ENCODE assay signal across 21 mouse cellular contexts in the genomic region with DNA sequence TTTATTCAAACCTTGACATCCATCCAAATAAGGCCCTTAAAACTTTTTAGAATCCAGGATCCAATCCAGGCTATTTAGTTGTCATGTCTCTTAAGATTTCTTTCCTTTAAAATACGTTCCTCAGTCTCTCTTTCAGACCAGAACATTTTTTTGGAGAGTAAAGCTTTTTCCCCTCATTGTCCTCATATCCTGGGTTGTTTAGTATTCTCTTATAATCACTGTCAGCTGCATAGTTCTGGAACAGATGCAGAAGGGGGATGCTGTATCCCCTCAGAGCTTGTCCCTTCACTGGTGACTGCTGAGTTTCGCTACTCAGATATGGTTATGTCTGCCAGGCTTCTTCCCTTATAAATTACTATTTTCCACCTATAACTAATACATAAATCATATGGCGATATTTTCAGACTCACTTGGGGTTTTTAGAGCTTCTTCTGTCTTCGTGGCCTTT. TPM values are rescaled to one million over a fixed set of nuclear protein-coding genes. Genes with fewer than 3 reads are reported as not detected.
DNase-seq lines count a peak whose midpoint lies in the region; ATAC-seq and TF ChIP-seq lines count a peak whose summit lies in the region.
"Had no signal": no experiment of that assay in that cellular context is flagged by ENCODE, and none has a peak within 500 bp of the region (broad histone marks: within the 10 kb centered on the region; RNA-seq: fewer than 3 reads in every experiment).

No protein-coding gene starts in this region.

- 0 out of 2 replicates have a peak overlapping the region, but pooled peaks have one; percentile 6 for H3K9ac ChIP-seq in forebrain, postnatal 0 days
- H3K9ac ChIP-seq in forebrain, embryonic 11.5 days (ENCODE audit: low read length) = no peak overlapping the region
- H3K9ac ChIP-seq in midbrain, embryonic 11.5 days (ENCODE audit: low read length) = no peak overlapping the region
- no peak overlapping the region for H3K9ac ChIP-seq in midbrain, embryonic 15.5 days
- no peak overlapping the region for H3K9ac ChIP-seq in intestine, embryonic 16.5 days (ENCODE audit: low read depth, low read length)
- H3K9ac ChIP-seq: midbrain, embryonic 13.5 days had no signal

- H3K27me3 ChIP-seq in forebrain, postnatal 0 days (ENCODE audit: insufficient read depth, low read length) = no peaks in the 10 kb centered on the region
- H3K27me3 ChIP-seq in forebrain, embryonic 11.5 days (ENCODE audit: control insufficient read depth, insufficient read depth, low read length) = no peaks in the 10 kb centered on the region
- no peaks in the 10 kb centered on the region for H3K27me3 ChIP-seq in midbrain, embryonic 11.5 days (ENCODE audit: control insufficient read depth, insufficient read depth, low read length)
- no peaks in the 10 kb centered on the region for H3K27me3 ChIP-seq in midbrain, embryonic 15.5 days (replicated peaks)
- no peaks in the 10 kb centered on the region for H3K27me3 ChIP-seq in intestine, embryonic 16.5 days (replicated peaks; ENCODE audit: control insufficient read depth, insufficient read depth, low read length)
- H3K27me3 ChIP-seq: midbrain, embryonic 13.5 days had no signal

- no peak for ATAC-seq in forebrain, postnatal 0 days
- ATAC-seq in forebrain, embryonic 11.5 days (replicated peaks; ENCODE audit: low FRiP score) = no peak
- no peak for ATAC-seq in midbrain, embryonic 11.5 days (ENCODE audit: low FRiP score)
- no peak for ATAC-seq in midbrain, embryonic 15.5 days (replicated peaks)
- peak; percentile 63; the same call in 1 of the 2 replicates for ATAC-seq in intestine, embryonic 16.5 days
- ATAC-seq: hindbrain, embryonic 16.5 days had no signal

- H3K4me1 ChIP-seq in forebrain, postnatal 0 days (ENCODE audit: insufficient read depth) = peaks cover 10% of the 10 kb centered on the region
- peaks cover 4% of the 10 kb centered on the region; the same call in 1 of the 2 replicates for H3K4me1 ChIP-seq in forebrain, embryonic 11.5 days (replicated peaks; ENCODE audit: control insufficient read depth, insufficient read depth, low read length)
- H3K4me1 ChIP-seq in midbrain, embryonic 11.5 days (ENCODE audit: control insufficient read depth, insufficient read depth, low read length) = peaks cover 5% of the 10 kb centered on the region; the same call in 1 of the 2 replicates
- H3K4me1 ChIP-seq in midbrain, embryonic 15.5 days = peaks cover 13% of the 10 kb centered on the region
- 0 out of 2 replicates have a peak, but pooled peaks cover 5% of the 10 kb centered on the region for H3K4me1 ChIP-seq in intestine, embryonic 16.5 days (ENCODE audit: control insufficient read depth, insufficient read depth, low read length)

- no peak overlapping the region for H3K4me3 ChIP-seq in forebrain, postnatal 0 days (ENCODE audit: low read depth, low read length)
- no peak overlapping the region for H3K4me3 ChIP-seq in forebrain, embryonic 11.5 days (ENCODE audit: low read depth, low read length)
- no peak overlapping the region for H3K4me3 ChIP-seq in midbrain, embryonic 11.5 days (ENCODE audit: low read depth, low read length)
- no peak overlapping the region for H3K4me3 ChIP-seq in midbrain, embryonic 15.5 days
- H3K4me3 ChIP-seq in intestine, embryonic 16.5 days (ENCODE audit: low read length) = no peak overlapping the region
- H3K4me3 ChIP-seq: heart, embryonic 10.5 days; midbrain, embryonic 13.5 days had no signal

- H3K36me3 ChIP-seq in forebrain, postnatal 0 days (ENCODE audit: insufficient read depth) = peaks cover 53% of the 10 kb centered on the region
- no peaks in the 10 kb centered on the region; the same call in 1 of the 2 replicates for H3K36me3 ChIP-seq in forebrain, embryonic 11.5 days (ENCODE audit: control insufficient read depth, insufficient read depth, low read length)
- H3K36me3 ChIP-seq in midbrain, embryonic 11.5 days (ENCODE audit: control insufficient read depth, insufficient read depth, low read length) = peaks cover 14% of the 10 kb centered on the region
- H3K36me3 ChIP-seq in midbrain, embryonic 15.5 days (replicated peaks) = peaks cover 15% of the 10 kb centered on the region; the same call in 1 of the 2 replicates
- peaks cover 4% of the 10 kb centered on the region; the same call in 1 of the 2 replicates for H3K36me3 ChIP-seq in intestine, embryonic 16.5 days (ENCODE audit: control insufficient read depth, insufficient read depth, low read length)

- no peaks in the 10 kb centered on the region for H3K9me3 ChIP-seq in forebrain, postnatal 0 days (ENCODE audit: low read length)
- no peaks in the 10 kb centered on the region for H3K9me3 ChIP-seq in forebrain, embryonic 11.5 days (ENCODE audit: control insufficient read depth, low read length)
- H3K9me3 ChIP-seq in midbrain, embryonic 11.5 days (ENCODE audit: control insufficient read depth, low read length) = no peaks in the 10 kb centered on the region
- H3K9me3 ChIP-seq in midbrain, embryonic 15.5 days = no peaks in the 10 kb centered on the region
- H3K9me3 ChIP-seq in intestine, embryonic 16.5 days (ENCODE audit: control insufficient read depth, low read length) = no peaks in the 10 kb centered on the region
- H3K9me3 ChIP-seq: heart, embryonic 10.5 days; midbrain, embryonic 13.5 days had no signal

- no peak overlapping the region for H3K4me2 ChIP-seq in forebrain, postnatal 0 days (ENCODE audit: low read depth)
- H3K4me2 ChIP-seq in forebrain, embryonic 11.5 days (ENCODE audit: low read depth, low read length, severe bottlenecking) = no peak overlapping the region
- H3K4me2 ChIP-seq in midbrain, embryonic 11.5 days = no peak overlapping the region
- H3K4me2 ChIP-seq in midbrain, embryonic 15.5 days = no peak overlapping the region
- no peak overlapping the region for H3K4me2 ChIP-seq in intestine, embryonic 16.5 days (ENCODE audit: low read depth, low read length)
- H3K4me2 ChIP-seq: liver, embryonic 11.5 days; midbrain, embryonic 13.5 days had no signal

- 63% methylated on average over 4 of the region's 4 CpGs for WGBS in forebrain, postnatal 0 days
- WGBS in forebrain, embryonic 11.5 days = 91% methylated on average over 4 of the region's 4 CpGs
- WGBS in midbrain, embryonic 11.5 days = 85% methylated on average over 4 of the region's 4 CpGs
- 75% methylated on average over 4 of the region's 4 CpGs for WGBS in midbrain, embryonic 15.5 days
- WGBS in intestine, embryonic 16.5 days = 54% methylated on average over 4 of the region's 4 CpGs

- no peak for TF ChIP-seq CTCF in forebrain, postnatal 0 days (IDR thresholded peaks at IDR 0.05; ENCODE audit: low read depth)

- H3K27ac ChIP-seq in forebrain, postnatal 0 days (ENCODE audit: low read depth, low read length) = peak overlapping the region; percentile 35; the same call in 1 of the 2 replicates
- H3K27ac ChIP-seq in forebrain, embryonic 11.5 days (ENCODE audit: low read depth, low read length) = no peak overlapping the region
- H3K27ac ChIP-seq in midbrain, embryonic 11.5 days (ENCODE audit: low read depth, low read length) = no peak overlapping the region
- H3K27ac ChIP-seq in midbrain, embryonic 15.5 days = no peak overlapping the region
- peak overlapping the region; percentile 11; the same call in 1 of the 2 replicates for H3K27ac ChIP-seq in intestine, embryonic 16.5 days (ENCODE audit: low read length)
- H3K27ac ChIP-seq: heart, embryonic 10.5 days had no signal

- no peak for DNase-seq in forebrain, postnatal 0 days
- DNase-seq in forebrain, embryonic 11.5 days (ENCODE audit: low spot score) = no peak
- DNase-seq in midbrain, embryonic 11.5 days (ENCODE audit: low spot score, missing footprints) = peak; percentile 77
- DNase-seq in retina, embryonic 14.5 days (ENCODE audit: low spot score) = no peak
- no peak for DNase-seq in B cell, adult 2 months
- DNase-seq: cerebellum, adult 11-12 months; heart, postnatal 4 days; kidney, adult 18-20 months; kidney, postnatal 4 days; lung, adult 18-20 months; lung, postnatal 14 days; right cerebral cortex, postnatal 4 days; thymus, postnatal 14 days had no signal

RNA-seq across cellular contexts. Expression of gene Pitpnm3, which starts 20.4 kb away (rescaled TPM):
- total RNA-seq in forebrain, postnatal 0 days (2014; rRNA removed) = 7.8 and 14.0 TPM in 2 replicates
- polyA plus RNA-seq in forebrain, postnatal 0 days (2015; fragmentation: Nextera tagmentation; extraction: Ambion mirVana) = 1.9 and 3.2 TPM in 2 replicates
- 0.20 and 0.43 TPM in 2 replicates for polyA plus RNA-seq in forebrain, embryonic 11.5 days (2014; fragmentation: Nextera tagmentation; extraction: Ambion mirVana)
- polyA plus RNA-seq in midbrain, embryonic 11.5 days (2014; fragmentation: Nextera tagmentation; extraction: Ambion mirVana) = 0.56 and 0.99 TPM in 2 replicates
- 4.8 and 5.3 TPM in 2 replicates for polyA plus RNA-seq in midbrain, embryonic 15.5 days (2015; fragmentation: Nextera tagmentation; extraction: Ambion mirVana)
- 0.35 and 0.37 TPM in 2 replicates for polyA plus RNA-seq in intestine, embryonic 16.5 days (2015; fragmentation: Nextera tagmentation; extraction: Ambion mirVana)
- total RNA-seq: megakaryocyte progenitor cell, adult 5-6 weeks; MEL had no signal

RNA-seq across cellular contexts. Expression of gene Gm43951, which starts 50.6 kb away (rescaled TPM):
- total RNA-seq in forebrain, postnatal 0 days (2014; rRNA removed) = 3.3 and 3.6 TPM in 2 replicates
- 0.33 and 0.62 TPM in 2 replicates for polyA plus RNA-seq in forebrain, postnatal 0 days (2015; fragmentation: Nextera tagmentation; extraction: Ambion mirVana)
- 0.27 and 0.31 TPM in 2 replicates for polyA plus RNA-seq in forebrain, embryonic 11.5 days (2014; fragmentation: Nextera tagmentation; extraction: Ambion mirVana)
- 0.06 and 0.12 TPM in 2 replicates for polyA plus RNA-seq in midbrain, embryonic 11.5 days (2014; fragmentation: Nextera tagmentation; extraction: Ambion mirVana)
- polyA plus RNA-seq in midbrain, embryonic 15.5 days (2015; fragmentation: Nextera tagmentation; extraction: Ambion mirVana) = 1.8 and 1.9 TPM in 2 replicates
- polyA plus RNA-seq in intestine, embryonic 16.5 days (2015; fragmentation: Nextera tagmentation; extraction: Ambion mirVana) = 0.06 and 0.16 TPM in 2 replicates
- polyA plus RNA-seq: liver, embryonic 11.5 days had no signal

RNA-seq across cellular contexts. Expression of gene 4933427D14Rik, which starts 51.3 kb away (rescaled TPM):
- total RNA-seq in forebrain, postnatal 0 days (2014; rRNA removed) = 23.2 and 28.0 TPM in 2 replicates
- 11.1 TPM in 2 replicates for polyA plus RNA-seq in forebrain, postnatal 0 days (2015; fragmentation: Nextera tagmentation; extraction: Ambion mirVana)
- polyA plus RNA-seq in forebrain, embryonic 11.5 days (2014; fragmentation: Nextera tagmentation; extraction: Ambion mirVana) = 18.7 and 19.2 TPM in 2 replicates
- 19.5 and 20.2 TPM in 2 replicates for polyA plus RNA-seq in midbrain, embryonic 11.5 days (2014; fragmentation: Nextera tagmentation; extraction: Ambion mirVana)
- 24.0 and 26.0 TPM in 2 replicates for polyA plus RNA-seq in midbrain, embryonic 15.5 days (2015; fragmentation: Nextera tagmentation; extraction: Ambion mirVana)
- 7.9 and 9.5 TPM in 2 replicates for polyA plus RNA-seq in intestine, embryonic 16.5 days (2015; fragmentation: Nextera tagmentation; extraction: Ambion mirVana)

RNA-seq across cellular contexts. Expression of gene Txndc17, which starts 51.3 kb away (rescaled TPM):
- total RNA-seq in forebrain, postnatal 0 days (2014; rRNA removed) = 61.3 and 78.8 TPM in 2 replicates
- 114 and 134 TPM in 2 replicates for polyA plus RNA-seq in forebrain, postnatal 0 days (2015; fragmentation: Nextera tagmentation; extraction: Ambion mirVana)
- polyA plus RNA-seq in forebrain, embryonic 11.5 days (2014; fragmentation: Nextera tagmentation; extraction: Ambion mirVana) = 147 and 156 TPM in 2 replicates
- 163 and 168 TPM in 2 replicates for polyA plus RNA-seq in midbrain, embryonic 11.5 days (2014; fragmentation: Nextera tagmentation; extraction: Ambion mirVana)
- 141 and 145 TPM in 2 replicates for polyA plus RNA-seq in midbrain, embryonic 15.5 days (2015; fragmentation: Nextera tagmentation; extraction: Ambion mirVana)
- 423 and 443 TPM in 2 replicates for polyA plus RNA-seq in intestine, embryonic 16.5 days (2015; fragmentation: Nextera tagmentation; extraction: Ambion mirVana)

RNA-seq across cellular contexts. Expression of gene Med31, which starts 59.4 kb away (rescaled TPM):
- total RNA-seq in forebrain, postnatal 0 days (2014; rRNA removed) = 24.1 and 33.0 TPM in 2 replicates
- polyA plus RNA-seq in forebrain, postnatal 0 days (2015; fragmentation: Nextera tagmentation; extraction: Ambion mirVana) = 43.4 and 43.9 TPM in 2 replicates
- 47.3 and 48.7 TPM in 2 replicates for polyA plus RNA-seq in forebrain, embryonic 11.5 days (2014; fragmentation: Nextera tagmentation; extraction: Ambion mirVana)
- polyA plus RNA-seq in midbrain, embryonic 11.5 days (2014; fragmentation: Nextera tagmentation; extraction: Ambion mirVana) = 55.7 and 56.7 TPM in 2 replicates
- polyA plus RNA-seq in midbrain, embryonic 15.5 days (2015; fragmentation: Nextera tagmentation; extraction: Ambion mirVana) = 53.5 and 57.1 TPM in 2 replicates
- 27.6 and 30.4 TPM in 2 replicates for polyA plus RNA-seq in intestine, embryonic 16.5 days (2015; fragmentation: Nextera tagmentation; extraction: Ambion mirVana)

Comparison
In these comparisons a context has a peak if more than half of its experiments do, and no peak if none do; other contexts are left out.
1. H3K27ac ChIP-seq: peak in forebrain, postnatal 0 days (single experiment) and intestine, embryonic 16.5 days (single experiment); none in forebrain, embryonic 11.5 days (single experiment), midbrain, embryonic 11.5 days (single experiment) and midbrain, embryonic 15.5 days (single experiment).